Mouse (Mus musculus) left cerebral cortex, adult 11 months (tissue): ENCODE data around the gene Ccdc106.

Experiments used
- DNase-seq: peaks from one replicate; pipeline ENCODE4 v3.0.0; 2022; ENCODE audit warnings: low spot score

The Ccdc106 gene

DNA sequence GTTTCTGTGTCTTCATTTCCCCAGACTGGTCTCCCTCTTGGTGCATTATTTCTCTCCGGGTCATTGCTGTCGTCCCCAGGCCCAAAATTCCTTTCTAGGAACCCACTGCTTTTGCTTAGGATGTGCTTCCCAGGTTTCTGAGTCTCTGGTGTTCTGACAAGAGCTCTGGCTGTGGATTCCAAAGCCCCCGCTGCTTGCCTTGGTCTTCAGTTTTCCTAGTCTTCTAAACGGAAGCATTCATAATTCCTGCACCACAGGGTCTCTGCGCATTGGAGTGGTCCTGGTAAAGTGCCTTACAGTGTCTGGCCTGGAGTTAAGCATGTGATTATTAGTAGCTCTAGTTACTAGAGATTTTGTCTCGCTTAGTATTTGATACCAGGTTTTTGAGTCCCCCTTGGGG is 60.5 kb downstream of the Ccdc106 start:
- no peak for DNase-seq

DNA sequence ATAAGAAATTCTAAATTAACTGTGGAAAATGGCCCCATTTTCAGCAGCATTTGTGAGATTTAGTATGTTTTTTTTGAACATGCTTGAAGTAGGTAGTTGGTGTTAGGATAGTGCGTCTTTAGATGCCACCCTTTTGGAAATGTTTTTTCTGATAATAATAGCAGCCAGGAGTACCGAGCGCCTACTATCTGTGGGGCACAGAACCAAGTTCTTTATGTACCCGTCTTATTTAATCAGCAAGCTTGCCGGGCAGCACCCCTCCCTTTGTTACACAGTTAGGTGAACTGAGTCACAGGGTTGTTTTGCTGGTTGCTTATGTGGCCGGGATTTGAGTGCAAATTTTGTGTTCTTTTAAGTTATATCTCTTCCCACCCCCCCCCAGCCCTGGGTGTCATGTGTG is 60.9 kb downstream of the Ccdc106 start:
- DNase-seq = no peak

DNA sequence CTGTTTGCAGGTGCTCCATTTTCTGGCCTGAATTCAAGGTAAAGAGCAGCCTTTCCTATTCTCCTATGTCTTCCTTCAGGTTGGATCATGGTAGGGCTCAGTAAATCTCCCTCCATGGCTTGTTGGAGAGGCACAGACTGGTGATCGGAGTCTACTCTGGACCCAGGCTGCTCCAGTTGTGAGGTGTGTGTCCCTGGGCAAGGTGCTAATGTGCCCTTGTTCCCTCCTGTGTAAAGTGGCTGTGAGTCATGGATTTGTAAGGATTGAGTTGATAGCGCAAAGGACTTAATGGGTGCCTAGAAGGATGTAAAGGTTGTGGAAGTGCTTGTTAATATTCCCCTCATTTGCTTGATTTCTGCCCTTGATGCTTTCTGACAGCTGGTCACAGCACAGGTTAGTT is 61.6 kb downstream of the Ccdc106 start:
- no peak for DNase-seq

GRCm38 (mm10) chr7:5083325-5084105 is 63.2 kb downstream of the Ccdc106 start:
- no peak for DNase-seq

DNA sequence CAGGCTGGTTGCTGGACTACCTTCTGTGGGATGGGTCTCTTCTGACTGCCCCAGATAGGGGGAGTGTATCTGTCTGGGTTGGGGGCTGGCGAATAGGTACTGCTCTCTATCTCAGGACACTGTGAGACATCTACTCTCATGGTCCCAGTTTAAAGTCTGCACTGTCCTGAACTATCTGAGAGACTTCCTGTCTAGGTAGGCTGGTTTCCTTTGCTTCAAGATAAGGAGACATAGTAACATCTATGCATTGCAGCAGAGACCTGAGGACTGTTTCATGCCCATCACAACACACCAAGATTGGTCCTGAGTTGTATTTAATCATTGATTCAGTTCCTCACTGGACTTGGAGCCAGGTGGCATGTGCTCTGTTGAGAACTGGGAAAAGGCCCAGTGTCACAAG is 65.2 kb downstream of the Ccdc106 start:
- no peak for DNase-seq

DNA sequence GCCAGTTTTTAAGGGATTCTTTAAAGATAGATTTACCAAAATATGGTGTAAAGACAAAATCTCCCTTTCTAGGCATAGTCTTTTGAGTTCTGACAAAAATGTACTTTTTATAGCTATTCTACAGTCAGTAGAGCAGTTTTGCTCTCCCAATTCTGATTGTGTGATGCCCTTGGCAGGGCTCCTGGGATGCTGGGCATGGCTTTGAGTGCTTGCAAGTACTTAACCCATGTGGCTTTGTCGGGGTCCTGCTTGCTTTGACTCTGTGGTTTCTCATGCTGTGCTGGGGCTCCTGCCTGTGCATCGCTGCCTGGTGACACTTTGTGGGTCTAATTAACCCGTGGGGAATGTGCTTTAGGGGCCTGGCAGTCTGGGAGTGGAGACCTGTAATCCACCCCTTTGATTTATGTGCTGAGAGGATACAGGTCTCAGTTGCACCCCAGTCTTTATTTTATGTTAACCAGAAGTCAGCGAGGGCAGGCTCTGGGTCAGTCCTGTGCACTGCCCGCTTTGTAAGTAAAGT is 66.6 kb downstream of the Ccdc106 start:
- DNase-seq = no peak

DNA sequence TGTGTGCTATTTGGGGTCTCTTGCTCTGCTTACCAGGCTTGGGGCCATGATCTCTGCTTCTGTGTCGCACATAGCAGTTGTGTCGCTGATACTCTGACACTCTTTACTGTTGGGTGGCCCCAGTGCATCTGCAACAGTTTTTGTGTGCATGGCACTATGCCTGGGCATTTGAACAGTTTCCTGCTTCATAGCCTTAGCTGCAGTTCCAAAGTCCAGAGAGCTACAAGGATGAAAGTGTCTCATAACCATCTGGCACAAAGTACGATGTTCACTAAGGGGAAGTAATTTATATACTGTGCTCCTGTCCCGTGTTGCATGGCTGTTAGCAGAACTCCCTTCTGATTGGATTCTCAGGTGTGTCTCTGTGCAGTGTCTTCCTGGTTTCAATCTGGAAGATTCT is 67.5 kb downstream of the Ccdc106 start:
- no peak for DNase-seq

DNA sequence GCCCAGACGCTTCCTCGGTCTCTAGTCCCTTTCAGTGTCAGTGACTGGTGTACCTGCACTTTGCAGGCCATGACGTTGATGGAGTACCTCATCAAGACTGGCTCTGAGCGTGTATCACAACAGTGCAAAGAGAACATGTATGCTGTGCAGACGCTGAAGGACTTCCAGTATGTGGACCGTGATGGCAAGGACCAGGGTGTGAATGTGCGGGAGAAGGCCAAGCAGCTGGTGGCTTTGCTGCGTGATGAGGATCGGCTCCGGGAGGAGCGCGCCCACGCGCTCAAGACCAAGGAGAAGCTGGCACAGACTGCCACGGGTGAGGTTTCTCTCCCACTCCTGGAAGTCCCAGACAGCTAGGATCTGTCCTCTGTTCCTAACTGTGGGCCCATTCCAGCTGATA is 69.5 kb downstream of the Ccdc106 start:
- DNase-seq = no peak

GRCm38 (mm10) chr7:5091008-5091728 is 70.8 kb downstream of the Ccdc106 start:
- DNase-seq = no peak

- no peak for DNase-seq
Measured at GRCm38 (mm10) chr7:5092381-5092780, 72.0 kb downstream of the Ccdc106 start.

- no peak for DNase-seq
Measured at GRCm38 (mm10) chr7:5092831-5093510, 72.6 kb downstream of the Ccdc106 start.

GRCm38 (mm10) chr7:5098769-5099168 is 78.4 kb downstream of the Ccdc106 start:
- no peak for DNase-seq

DNA sequence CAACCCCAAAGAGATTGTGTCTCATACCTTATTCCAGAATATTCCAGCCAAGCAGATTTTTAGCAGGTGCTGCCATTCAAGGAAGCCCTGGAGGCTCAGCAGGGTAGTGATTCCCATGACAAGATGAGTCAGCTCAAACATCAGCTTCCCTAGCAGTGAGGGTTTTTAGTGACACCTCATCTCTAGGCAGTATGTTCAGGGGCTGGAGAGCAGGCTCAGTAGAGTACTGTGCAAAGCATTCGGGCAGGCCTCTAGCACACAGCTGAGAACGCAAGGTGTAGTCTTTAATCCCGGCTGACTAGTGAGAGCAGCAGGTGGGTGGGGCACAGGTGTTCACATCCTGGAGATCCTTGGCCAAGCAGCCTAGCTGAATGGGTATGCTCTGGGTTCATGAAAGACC is 79.4 kb downstream of the Ccdc106 start:
- DNase-seq = no peak

- no peak for DNase-seq
Measured at GRCm38 (mm10) chr7:5101066-5101663, 80.8 kb downstream of the Ccdc106 start.

DNA sequence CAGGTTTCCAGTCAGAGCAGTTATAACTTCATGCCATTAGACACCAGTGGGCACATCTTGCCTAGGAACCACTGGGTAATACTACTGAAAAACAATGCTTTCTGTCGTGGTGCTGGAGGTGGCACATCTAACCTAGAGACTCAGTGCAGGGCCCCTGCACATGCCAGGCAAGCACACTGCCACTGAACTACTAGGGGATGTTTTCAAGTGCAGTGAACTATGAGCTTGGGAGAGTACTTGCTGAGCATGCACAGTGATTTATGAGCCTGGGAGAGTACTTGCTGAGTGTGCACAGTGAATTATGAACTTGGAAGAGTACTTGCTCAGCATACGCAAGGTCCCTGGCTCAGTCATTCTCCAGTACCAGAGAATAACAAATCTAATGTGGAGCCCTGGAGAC is 82.2 kb downstream of the Ccdc106 start:
- DNase-seq = no peak

GRCm38 (mm10) chr7:5108272-5108671 is 87.9 kb downstream of the Ccdc106 start:
- no peak for DNase-seq

GRCm38 (mm10) chr7:5109301-5109700 is 88.9 kb downstream of the Ccdc106 start:
- DNase-seq = no peak
